Mouse (Mus musculus) 416B (cell line): ENCODE data around the gene Cox20.
"Not testable (repeated sequence)": the region's sequence is repeated elsewhere in the genome, so short reads cannot be mapped to it uniquely, and the experiment has no call there.

Experiments used
- DNase-seq: peaks from one replicate; pipeline ENCODE4 v3.0.0; 2011; ENCODE audit warnings: low read depth

Cox20 gene

GRCm38 (mm10) chr1:178320723-178321590, 2.0 kb downstream of the Cox20 start:
- DNase-seq = peak; percentile 88

DNA sequence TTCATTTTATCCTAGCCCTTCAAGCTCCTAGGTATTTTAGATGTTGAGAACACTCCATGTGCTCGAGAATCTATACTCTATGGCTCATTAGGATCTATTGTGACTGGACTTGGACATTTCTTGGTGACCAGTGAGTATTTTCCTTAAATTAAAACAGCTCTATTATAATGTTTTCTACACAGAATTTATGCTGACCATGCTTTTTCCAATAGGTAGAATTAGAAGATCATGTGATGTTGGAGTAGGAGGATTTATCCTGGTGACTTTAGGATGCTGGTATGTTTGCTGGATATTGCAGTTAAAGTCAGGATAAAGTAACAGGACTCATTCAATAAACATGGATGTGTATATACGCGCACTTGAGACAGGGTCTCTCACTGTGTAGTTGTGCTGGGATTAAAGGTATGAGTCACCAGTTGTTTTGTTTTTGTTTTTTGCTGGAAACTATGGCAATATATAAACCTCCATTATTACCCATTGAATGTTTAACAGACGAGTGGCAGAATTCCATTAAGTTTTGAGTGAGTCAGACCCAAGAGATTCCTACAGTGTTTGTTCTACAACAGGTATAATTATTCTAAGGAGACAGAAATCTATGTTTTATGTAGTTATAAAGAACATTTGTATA, 2.9 kb downstream of the Cox20 start:
- no peak for DNase-seq

GRCm38 (mm10) chr1:178323235-178323634, 4.3 kb downstream of the Cox20 start:
- peak; percentile 23 for DNase-seq

DNA sequence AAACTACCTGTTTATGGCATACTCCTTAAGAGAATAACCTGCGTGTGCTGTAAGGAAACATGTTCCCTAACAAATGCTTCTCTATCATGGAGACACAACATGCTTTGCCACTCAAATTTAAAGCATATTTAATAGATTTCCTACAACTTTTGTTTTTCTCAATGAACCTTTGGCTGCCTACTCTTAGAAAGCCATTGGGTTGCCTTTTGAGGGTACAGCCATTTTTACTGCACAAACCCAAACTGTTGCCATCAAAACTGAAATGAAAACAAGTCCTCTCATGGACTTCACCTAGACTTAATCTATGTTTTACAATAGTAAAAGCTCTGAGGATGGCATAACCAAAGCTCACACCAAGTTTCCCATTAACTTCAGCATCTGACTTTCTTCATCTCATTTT, 5.6 kb downstream of the Cox20 start:
- DNase-seq = no peak

DNA sequence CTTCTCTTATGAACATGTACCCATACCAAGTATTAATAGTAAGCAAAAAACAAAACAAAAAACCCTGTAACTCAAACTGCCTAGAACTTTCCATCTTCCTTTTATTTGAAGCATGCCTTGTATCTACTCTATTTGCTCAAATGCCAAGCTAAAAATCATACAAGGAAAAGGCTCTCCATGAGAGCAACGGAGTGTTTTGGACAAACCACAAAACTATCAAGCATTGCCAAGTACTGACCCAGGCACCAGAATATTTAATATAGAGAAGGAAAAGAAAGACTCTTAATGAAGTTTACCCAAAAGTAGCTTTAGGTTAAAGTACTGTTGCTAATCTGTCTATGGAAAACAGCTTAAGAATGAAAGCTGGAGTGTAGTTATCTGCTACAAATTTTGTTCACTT, 7.4 kb downstream of the Cox20 start:
- DNase-seq = no peak

DNA sequence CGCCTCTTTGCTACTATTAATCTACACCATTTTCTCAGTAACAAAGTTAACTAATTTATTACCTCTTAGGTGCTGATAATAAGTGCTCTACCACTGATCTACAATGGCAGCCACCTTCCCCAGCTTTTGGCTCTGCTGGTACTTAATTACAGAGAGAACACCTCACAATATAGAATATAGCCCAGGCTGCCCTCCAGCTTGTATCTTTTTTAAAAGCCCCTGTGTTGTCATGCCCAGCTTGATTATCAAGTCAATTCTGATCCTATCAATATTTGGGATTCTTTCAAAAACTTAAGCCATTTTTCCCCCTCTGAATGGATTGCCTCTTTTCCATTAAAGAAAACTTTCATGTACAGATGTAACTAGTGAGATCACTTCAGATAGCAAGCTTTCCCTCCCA, 8.0 kb downstream of the Cox20 start:
- no peak for DNase-seq

DNA sequence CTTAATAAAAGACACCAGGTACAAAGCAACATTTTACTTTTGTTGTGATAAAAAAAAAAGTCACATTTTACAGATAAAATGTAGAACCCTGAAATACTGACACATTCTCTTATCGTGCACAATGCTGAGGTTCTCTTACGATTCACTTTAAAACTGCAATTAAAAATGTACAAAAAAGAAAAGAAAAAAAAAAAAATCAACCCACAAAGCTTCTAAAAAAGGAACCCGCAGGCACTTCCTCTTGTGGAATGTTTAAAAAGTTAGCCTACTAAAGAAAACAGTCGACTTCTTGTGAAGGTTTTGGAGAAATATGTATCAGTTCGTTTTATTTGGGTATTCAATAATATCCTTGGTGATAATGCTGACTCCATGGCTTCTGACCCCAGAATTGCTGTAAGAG, 10.1 kb downstream of the Cox20 start:
- no peak for DNase-seq

GRCm38 (mm10) chr1:178329946-178330345, 11.0 kb downstream of the Cox20 start:
- DNase-seq = no peak

DNA sequence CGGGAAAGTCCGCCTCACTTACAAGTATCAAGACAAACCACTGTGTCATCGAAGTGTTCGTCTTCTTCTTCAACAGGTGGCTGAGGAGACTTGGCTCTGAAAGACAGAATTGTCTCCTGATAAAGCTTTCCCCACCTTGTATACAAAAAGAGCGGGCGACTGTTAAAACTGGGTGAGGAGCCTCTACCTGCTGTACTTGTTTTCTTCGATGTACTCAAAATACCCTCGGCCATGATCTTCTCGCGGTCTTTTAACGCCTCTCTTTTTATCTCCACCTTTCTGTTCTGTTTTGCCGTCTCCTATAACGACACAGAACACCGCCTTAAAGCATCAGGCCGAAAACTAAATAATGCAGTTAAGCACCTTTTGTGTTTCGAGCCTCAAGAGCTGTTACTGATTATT, 16.9 kb downstream of the Cox20 start:
- peak; percentile 74 for DNase-seq

DNA sequence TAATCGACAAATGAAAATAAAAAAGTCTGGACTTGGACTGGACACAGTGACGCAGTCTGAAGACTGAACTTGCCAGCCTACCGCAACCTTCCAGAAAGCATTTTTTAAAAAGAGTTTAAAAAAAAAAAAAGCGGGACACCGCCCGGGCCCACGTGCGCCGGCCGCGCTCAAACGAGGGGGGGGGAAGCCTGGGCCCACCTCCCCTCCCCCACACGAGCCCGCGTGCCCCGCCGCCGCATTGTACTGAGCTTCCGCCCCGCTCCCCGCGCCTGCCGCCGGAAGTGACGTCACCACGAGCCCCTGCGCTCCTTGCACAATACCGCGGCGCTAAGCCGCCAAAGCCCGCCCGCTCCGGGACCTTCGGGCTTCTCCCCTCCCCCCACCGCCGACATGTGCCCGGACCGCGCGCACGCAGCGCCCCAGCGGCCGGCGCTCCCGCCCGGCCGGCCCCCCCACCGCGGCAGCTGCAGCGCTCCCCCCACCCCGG, 17.4 kb downstream of the Cox20 start:
- peak; percentile 93 for DNase-seq

GRCm38 (mm10) chr1:178336777-178337481, 18.0 kb downstream of the Cox20 start:
- no peak for DNase-seq

DNA sequence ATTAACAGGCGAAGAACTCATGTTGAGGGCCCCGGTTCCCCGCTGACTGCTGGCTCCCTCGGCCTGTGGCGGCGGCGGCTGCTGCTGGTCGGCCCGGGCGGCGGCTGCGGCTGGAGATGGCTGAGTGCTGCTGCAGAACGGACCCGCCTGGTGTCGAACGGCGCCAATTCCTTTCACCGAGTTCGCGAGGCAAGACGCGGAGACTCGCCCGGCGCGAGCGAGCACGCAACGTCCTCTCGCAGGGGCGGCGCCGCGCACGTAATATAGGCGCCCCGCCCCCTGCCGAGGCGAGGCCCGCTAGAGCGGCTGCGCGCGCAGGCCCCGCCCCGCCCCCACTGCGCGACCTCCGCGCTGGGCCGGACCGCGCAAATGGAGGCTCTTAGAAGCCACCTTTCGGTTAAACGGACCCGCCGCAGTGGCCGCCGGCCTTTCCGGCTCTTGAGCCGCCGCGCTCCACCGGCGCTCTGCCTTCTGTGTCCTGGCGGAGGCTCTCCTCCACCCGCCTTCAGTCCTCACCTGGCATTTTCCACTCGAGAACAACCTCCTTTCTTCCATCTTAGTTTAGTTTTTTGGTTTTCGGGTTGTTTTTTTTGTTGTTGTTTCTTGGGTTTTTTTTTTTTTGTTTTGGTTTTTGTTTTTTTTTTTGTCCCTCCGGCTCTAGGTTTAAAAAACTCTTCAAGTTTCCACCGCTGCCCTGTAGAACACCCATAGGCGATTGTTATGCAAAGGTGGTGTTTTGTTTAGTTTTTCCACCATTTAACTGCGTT, 18.8 kb downstream of the Cox20 start, which contains the start of gene Hnrnpu:
Gene Hnrnpu, minus strand, starts transcription at position 247 of the 767 bp plus-strand sequence.
- DNase-seq = peak; percentile 93

DNA sequence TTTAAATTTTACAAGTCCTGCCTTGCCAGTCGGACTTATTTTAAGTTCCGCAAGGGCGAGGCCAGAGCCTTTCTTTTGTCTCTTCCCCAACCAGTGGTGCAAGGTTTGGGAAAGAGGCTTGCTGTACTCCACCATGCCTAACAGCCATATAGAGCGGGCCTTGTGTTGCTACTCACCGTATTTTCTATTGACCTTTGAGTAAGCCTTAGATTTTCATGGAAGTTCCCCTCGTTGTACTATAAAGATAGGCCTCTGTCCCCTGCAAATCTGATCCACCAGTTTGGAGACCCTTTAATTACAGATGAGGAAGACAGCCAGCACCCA, 19.4 kb downstream of the Cox20 start:
- DNase-seq = peak; percentile 77

GRCm38 (mm10) chr1:178340213-178340612, 21.3 kb downstream of the Cox20 start:
- DNase-seq = no peak

DNA sequence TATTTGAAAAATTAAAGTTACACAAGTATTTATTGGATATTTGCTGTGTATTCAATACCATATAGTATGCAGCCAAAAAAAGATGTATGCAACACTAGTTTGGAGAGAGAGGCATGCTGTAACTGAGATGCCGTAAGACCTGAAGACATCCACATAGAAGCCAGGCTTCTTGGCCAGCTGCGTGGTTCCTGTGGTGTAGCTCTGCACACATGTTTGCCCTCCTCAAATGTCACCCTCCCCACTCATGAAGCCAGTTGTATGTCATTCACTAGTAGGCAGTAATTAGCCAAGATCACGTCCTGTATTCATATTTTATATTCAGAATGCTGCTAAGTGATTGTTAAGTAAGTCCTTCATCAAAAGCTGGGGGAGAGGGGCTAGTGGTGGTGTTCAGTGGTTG, 22.5 kb downstream of the Cox20 start:
- no peak for DNase-seq

DNA sequence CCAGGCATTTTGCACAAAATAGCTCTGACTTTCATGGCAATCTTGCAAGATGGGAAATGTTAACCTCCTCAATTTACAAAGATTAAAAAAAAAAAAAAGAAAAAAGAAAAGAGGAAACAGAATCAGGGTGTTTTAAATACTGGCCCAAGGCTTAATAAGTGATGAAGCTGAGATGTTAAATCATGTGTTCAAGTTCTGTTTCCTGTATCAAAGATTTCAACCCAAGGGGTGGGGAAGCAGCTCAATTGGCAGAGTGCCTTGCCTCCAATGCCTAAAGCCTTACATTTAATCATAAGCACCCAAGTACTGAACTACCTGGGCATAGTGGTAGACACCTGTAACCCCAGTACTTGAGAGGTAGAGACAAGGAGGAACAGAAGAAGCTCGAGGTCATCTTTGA, 23.1 kb downstream of the Cox20 start:
- no peak for DNase-seq

GRCm38 (mm10) chr1:178342612-178343011, 23.7 kb downstream of the Cox20 start:
- no peak for DNase-seq

DNA sequence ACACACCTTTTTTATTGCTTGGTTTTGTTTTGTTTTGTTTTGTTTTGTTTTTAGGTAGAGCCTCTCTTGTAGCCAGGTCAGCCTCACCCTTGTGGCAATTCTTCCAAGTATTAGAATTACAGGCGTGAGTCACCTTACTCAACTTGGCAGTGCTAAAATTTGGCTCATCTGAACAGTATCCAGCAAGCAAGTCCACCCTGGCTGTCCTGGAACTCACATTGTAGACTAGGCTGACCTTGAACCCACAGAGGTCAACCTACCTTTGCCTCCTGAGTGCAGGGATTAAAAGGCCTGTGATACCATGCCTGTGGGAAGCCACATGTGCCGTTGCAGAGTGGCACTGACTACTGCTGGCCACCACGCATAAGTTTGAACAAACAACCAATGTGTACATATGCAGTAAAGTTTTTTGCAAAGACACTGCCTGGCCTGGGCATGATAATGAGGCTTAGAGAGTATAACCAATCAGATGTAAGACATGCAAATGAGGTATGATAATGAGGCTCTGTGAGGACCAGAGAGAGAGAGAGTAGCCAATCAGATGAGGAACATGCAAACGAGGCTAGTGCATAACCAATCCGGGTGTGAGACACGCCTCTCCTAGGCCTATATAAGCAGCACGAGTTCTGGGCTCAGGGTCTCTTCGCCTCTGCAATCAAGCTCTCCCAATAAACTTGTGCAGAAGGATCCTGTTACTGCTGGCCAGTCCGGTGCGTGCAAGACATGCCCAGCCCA, 25.3 kb downstream of the Cox20 start:
- not testable (repeated sequence) for DNase-seq

DNA sequence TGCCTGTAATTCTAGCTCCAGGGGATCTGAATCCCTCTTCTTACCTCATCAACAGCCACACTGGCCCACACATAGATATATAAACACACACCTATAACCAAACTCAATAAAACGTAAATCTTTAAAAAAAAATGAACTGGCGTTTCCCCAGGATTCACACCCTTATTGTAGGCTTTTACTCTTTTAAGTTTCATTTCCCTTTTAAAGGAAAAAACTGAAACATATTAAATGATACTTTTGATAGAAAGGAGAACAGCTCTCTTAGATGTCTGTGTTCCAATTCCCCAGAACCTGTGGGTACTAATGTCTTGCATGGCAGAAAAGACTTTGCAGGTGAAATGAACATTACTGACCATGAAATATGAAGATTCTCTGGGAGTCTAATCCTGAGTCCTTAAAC, 31.9 kb downstream of the Cox20 start:
- DNase-seq = no peak

DNA sequence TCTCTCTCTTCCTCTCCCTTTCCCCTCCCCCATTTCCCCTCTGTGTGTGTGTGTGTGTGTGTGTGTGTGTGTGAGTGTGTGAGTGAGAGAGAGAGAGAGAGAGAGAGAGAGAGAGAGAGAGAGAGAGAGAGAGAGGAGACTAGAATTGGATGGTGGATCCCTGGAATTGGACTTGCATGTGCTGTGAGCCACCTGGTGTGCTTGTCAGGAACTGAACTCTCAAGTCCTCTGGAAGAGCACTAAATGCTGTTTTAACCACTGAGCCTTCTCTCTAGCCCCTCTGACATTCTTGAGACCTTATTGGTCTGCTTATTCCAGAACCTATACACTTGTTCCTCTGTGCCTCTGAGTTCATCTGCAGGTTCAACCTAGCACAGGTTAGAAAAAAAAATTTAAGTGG, 32.7 kb downstream of the Cox20 start:
- DNase-seq = peak; percentile 65

DNA sequence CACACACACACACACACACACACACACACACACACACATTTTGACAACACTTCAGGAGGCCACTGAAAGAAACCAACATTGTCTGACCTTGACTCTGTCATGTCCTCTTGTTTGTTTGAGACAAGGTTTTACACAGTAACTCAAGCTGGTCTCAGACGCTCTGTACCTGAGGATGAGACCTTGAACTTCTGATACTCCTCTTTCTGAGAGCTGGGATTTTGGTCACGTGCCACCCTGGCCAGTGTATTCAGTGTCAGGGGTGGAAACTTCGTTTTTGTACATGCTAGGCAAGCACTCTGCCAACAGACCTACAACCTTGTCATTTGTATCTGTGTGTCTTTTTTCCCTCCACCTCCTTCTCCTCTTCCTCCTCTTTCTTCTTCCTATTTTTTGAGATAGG, 35.6 kb downstream of the Cox20 start:
- DNase-seq = no peak
